ENCODE assay signal across 8 mouse cellular contexts in genomic region chr11:116004186-116004823, GRCm38 (mm10). TPM values are rescaled to one million over a fixed set of nuclear protein-coding genes. Genes with fewer than 3 reads are reported as not detected.
DNase-seq lines count a peak whose midpoint lies in the region; ATAC-seq and TF ChIP-seq lines count a peak whose summit lies in the region.

No protein-coding gene starts in this region.

- no peak for TF ChIP-seq POLR2A in lung, adult 2 months (IDR thresholded peaks at IDR 0.05; ENCODE audit: borderline replicate concordance, extremely low read depth, low read depth, low read length)

- H3K4me3 ChIP-seq in lung, adult 2 months (replicated peaks; ENCODE audit: extremely low read depth, low read depth, low read length) = peak overlapping the region; percentile 15
- peak overlapping the region; percentile 41 for H3K4me3 ChIP-seq in embryonic facial prominence, embryonic 14.5 days (ENCODE audit: low read depth, low read length)
- H3K4me3 ChIP-seq in limb, embryonic 10.5 days = peak overlapping the region; percentile 50
- H3K4me3 ChIP-seq in neural tube, embryonic 15.5 days (replicated peaks) = peak overlapping the region; percentile 35

- no peak; the same call in 1 of the 2 replicates for ATAC-seq in embryonic facial prominence, embryonic 14.5 days (ENCODE audit: low read depth)
- ATAC-seq in neural tube, embryonic 15.5 days (ENCODE audit: low FRiP score) = no peak

- peaks cover 30% of the 10 kb centered on the region for H3K36me3 ChIP-seq in embryonic facial prominence, embryonic 14.5 days (ENCODE audit: control insufficient read depth, insufficient read depth, low read length)
- peaks cover 28% of the 10 kb centered on the region for H3K36me3 ChIP-seq in limb, embryonic 10.5 days
- peaks cover 10% of the 10 kb centered on the region; the same call in 1 of the 2 replicates for H3K36me3 ChIP-seq in neural tube, embryonic 15.5 days

- H3K9me3 ChIP-seq in embryonic facial prominence, embryonic 14.5 days (ENCODE audit: control insufficient read depth, low read length) = no peaks in the 10 kb centered on the region
- no peaks in the 10 kb centered on the region for H3K9me3 ChIP-seq in limb, embryonic 10.5 days (replicated peaks)
- no peaks in the 10 kb centered on the region for H3K9me3 ChIP-seq in neural tube, embryonic 15.5 days (replicated peaks)

- H3K27ac ChIP-seq in embryonic facial prominence, embryonic 14.5 days (replicated peaks; ENCODE audit: low read depth, low read length) = peak overlapping the region; percentile 77
- peak overlapping the region; percentile 78 for H3K27ac ChIP-seq in limb, embryonic 10.5 days
- H3K27ac ChIP-seq in neural tube, embryonic 15.5 days (replicated peaks) = peak overlapping the region; percentile 58

- H3K9ac ChIP-seq in embryonic facial prominence, embryonic 14.5 days (ENCODE audit: low read depth, low read length) = peak overlapping the region; percentile 65
- H3K9ac ChIP-seq in neural tube, embryonic 15.5 days (replicated peaks) = peak overlapping the region; percentile 44

- peak overlapping the region; percentile 69 for H3K4me2 ChIP-seq in embryonic facial prominence, embryonic 14.5 days (ENCODE audit: low read depth, low read length)
- peak overlapping the region; percentile 70 for H3K4me2 ChIP-seq in neural tube, embryonic 15.5 days

- DNase-seq in lung, adult 2 months = no peak
- no peak for DNase-seq in lung, adult 18-20 months
- no peak for DNase-seq in embryonic facial prominence, embryonic 14.5 days (ENCODE audit: low spot score)
- no peak for DNase-seq in limb, embryonic 10.5 days (ENCODE audit: low spot score)
- DNase-seq in cerebellum, adult 8-10 months = no peak
- DNase-seq in left cerebral cortex, adult 11 months (ENCODE audit: low spot score) = no peak
- DNase-seq in kidney, postnatal 36 days = no peak

- WGBS in lung, adult 2 months = 27% methylated on average over 8 of the region's 8 CpGs
- WGBS in embryonic facial prominence, embryonic 14.5 days = 36% methylated on average over 8 of the region's 8 CpGs
- WGBS in limb, embryonic 10.5 days = 51% methylated on average over 8 of the region's 8 CpGs
- 30% methylated on average over 8 of the region's 8 CpGs for WGBS in neural tube, embryonic 15.5 days

- H3K27me3 ChIP-seq in embryonic facial prominence, embryonic 14.5 days (replicated peaks; ENCODE audit: control insufficient read depth, insufficient read depth, low read length) = no peaks in the 10 kb centered on the region
- peaks cover 14% of the 10 kb centered on the region; the same call in 1 of the 2 replicates for H3K27me3 ChIP-seq in limb, embryonic 10.5 days (ENCODE audit: low read depth, poor library complexity, severe bottlenecking)
- no peaks in the 10 kb centered on the region for H3K27me3 ChIP-seq in neural tube, embryonic 15.5 days (replicated peaks)

- TF ChIP-seq CTCF in lung, adult 2 months (IDR thresholded peaks at IDR 0.05; ENCODE audit: insufficient read depth, low read length) = no peak

- H3K4me1 ChIP-seq in lung, adult 2 months (ENCODE audit: control insufficient read depth, insufficient read depth, low read length) = peaks cover 5% of the 10 kb centered on the region; the same call in 1 of the 2 replicates
- H3K4me1 ChIP-seq in embryonic facial prominence, embryonic 14.5 days (ENCODE audit: control insufficient read depth, insufficient read depth, low read length) = peaks cover 7% of the 10 kb centered on the region
- H3K4me1 ChIP-seq in limb, embryonic 10.5 days = peaks cover 41% of the 10 kb centered on the region
- peaks cover 14% of the 10 kb centered on the region for H3K4me1 ChIP-seq in neural tube, embryonic 15.5 days

RNA-seq across cellular contexts. Expression of gene Galk1, which starts 8.2 kb away (rescaled TPM):
- polyA plus RNA-seq in lung, adult 2 months (2012; rRNA removed) = 49.5 and 57.1 TPM in 2 replicates
- polyA plus RNA-seq in embryonic facial prominence, embryonic 14.5 days (2014; fragmentation: Nextera tagmentation; extraction: Ambion mirVana) = 140 and 164 TPM in 2 replicates
- polyA plus RNA-seq in limb, embryonic 10.5 days (2016; fragmentation: Nextera tagmentation; extraction: Ambion mirVana) = 243 and 283 TPM in 2 replicates
- polyA plus RNA-seq in neural tube, embryonic 15.5 days (2015; fragmentation: Nextera tagmentation; extraction: Ambion mirVana) = 65.9 and 98.5 TPM in 2 replicates

RNA-seq across cellular contexts. Expression of gene H3f3b, which starts 23.5 kb away (rescaled TPM):
- polyA plus RNA-seq in lung, adult 2 months (2012; rRNA removed) = 223 and 243 TPM in 2 replicates
- 1,358 and 1,723 TPM in 2 replicates for polyA plus RNA-seq in embryonic facial prominence, embryonic 14.5 days (2014; fragmentation: Nextera tagmentation; extraction: Ambion mirVana)
- 1,754 and 1,985 TPM in 2 replicates for polyA plus RNA-seq in limb, embryonic 10.5 days (2016; fragmentation: Nextera tagmentation; extraction: Ambion mirVana)
- polyA plus RNA-seq in neural tube, embryonic 15.5 days (2015; fragmentation: Nextera tagmentation; extraction: Ambion mirVana) = 1,496 and 1,502 TPM in 2 replicates

RNA-seq across cellular contexts. Expression of gene Unk, which starts 25.8 kb away (rescaled TPM):
- polyA plus RNA-seq in lung, adult 2 months (2012; rRNA removed) = 48.6 and 54.0 TPM in 2 replicates
- 25.1 and 30.3 TPM in 2 replicates for polyA plus RNA-seq in embryonic facial prominence, embryonic 14.5 days (2014; fragmentation: Nextera tagmentation; extraction: Ambion mirVana)
- polyA plus RNA-seq in limb, embryonic 10.5 days (2016; fragmentation: Nextera tagmentation; extraction: Ambion mirVana) = 46.1 and 53.2 TPM in 2 replicates
- polyA plus RNA-seq in neural tube, embryonic 15.5 days (2015; fragmentation: Nextera tagmentation; extraction: Ambion mirVana) = 31.6 and 33.5 TPM in 2 replicates

RNA-seq across cellular contexts. Expression of gene Itgb4, which starts 29.8 kb away (rescaled TPM):
- polyA plus RNA-seq in lung, adult 2 months (2012; rRNA removed) = 11.0 and 14.7 TPM in 2 replicates
- 10.7 and 11.0 TPM in 2 replicates for polyA plus RNA-seq in embryonic facial prominence, embryonic 14.5 days (2014; fragmentation: Nextera tagmentation; extraction: Ambion mirVana)
- 0.90 and 1.6 TPM in 2 replicates for polyA plus RNA-seq in limb, embryonic 10.5 days (2016; fragmentation: Nextera tagmentation; extraction: Ambion mirVana)
- 2.0 and 4.9 TPM in 2 replicates for polyA plus RNA-seq in neural tube, embryonic 15.5 days (2015; fragmentation: Nextera tagmentation; extraction: Ambion mirVana)
